Mouse (Mus musculus) B cell, adult 2 months (primary cell): ENCODE results near the gene Ramp3.

Experiments
- DNase-seq, 2 experiments: peaks; one replicate each; pipeline ENCODE4 v3.0.0; 2022

Ramp3 gene

DNA sequence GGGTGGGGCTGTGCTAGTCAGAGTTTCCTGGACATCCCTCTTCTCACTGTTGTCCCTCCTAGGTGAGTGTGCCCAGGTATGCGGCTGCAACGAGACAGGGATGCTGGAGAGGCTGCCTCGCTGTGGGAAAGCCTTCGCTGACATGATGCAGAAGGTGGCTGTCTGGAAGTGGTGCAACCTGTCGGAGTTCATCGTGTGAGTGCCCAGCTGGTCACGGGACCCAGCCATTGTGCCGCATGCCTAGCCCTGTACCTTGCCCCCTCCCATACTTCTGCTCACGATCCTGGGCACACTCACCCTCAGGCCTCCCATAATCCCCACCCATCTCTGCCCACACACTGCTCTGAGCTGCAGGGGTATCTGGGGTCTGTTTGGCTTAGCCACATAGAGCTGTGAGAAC is 16.4 kb downstream of the Ramp3 start:
- DNase-seq: no peak

DNA sequence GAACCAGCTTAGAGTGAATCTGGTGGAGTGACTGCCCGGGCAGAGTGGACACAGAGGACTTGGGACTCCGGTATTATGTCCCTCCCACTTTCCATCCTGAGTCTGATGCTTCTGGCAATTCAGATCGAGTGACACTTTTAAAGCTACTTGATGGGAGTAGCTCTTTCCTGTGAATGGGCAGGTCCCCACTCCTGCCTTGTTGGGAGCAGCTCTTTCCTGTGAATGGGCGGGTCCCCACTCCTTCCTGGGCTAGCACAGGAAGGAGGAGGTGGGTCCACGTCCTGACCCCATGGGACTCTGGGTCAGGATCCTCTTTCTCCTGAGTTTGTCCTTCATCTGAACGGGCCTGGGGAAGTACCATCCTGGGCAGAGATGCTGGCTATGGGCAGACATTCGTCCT is 17.1 kb downstream of the Ramp3 start:
- DNase-seq: no peak

DNA sequence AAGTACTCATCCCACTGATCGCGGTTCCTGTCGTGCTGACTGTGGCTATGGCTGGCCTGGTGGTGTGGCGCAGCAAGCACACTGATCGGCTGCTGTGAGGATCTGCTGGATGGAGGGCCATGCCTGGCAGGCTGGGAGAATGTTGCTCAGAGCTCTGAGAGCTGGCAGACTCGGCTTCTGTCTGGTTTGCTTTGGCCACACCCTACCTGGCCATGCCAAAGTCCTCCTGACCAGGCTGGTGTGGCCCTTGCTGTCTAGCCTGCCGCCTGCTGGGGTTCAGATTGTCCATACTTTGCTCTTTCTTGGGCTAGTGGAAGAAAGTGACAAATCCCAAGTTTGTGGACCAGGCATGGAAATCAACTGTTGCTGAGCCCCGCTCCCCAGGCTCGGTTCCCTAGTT is 18.3 kb downstream of the Ramp3 start:
- no peak for DNase-seq

DNA sequence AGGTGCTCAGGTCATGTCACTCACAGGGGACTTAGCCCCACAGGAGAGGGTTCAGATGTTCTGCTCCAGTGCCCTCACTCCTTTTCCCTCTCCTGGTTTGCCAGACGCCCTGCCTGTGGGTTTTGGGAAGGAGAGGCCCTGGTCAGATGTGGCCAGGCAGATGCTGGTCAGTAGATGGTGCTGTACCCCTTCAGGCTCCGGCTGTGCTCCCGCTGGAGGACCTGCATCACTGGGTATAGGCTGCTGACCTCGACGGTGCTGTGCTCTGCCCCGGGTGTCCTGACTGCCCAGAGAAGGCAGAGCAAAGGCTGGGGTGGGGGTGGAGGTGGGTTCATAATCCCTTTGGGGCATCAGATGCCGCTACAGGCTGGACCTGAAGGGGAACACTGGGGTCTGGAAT is 19.2 kb downstream of the Ramp3 start:
- DNase-seq: no peak

DNA sequence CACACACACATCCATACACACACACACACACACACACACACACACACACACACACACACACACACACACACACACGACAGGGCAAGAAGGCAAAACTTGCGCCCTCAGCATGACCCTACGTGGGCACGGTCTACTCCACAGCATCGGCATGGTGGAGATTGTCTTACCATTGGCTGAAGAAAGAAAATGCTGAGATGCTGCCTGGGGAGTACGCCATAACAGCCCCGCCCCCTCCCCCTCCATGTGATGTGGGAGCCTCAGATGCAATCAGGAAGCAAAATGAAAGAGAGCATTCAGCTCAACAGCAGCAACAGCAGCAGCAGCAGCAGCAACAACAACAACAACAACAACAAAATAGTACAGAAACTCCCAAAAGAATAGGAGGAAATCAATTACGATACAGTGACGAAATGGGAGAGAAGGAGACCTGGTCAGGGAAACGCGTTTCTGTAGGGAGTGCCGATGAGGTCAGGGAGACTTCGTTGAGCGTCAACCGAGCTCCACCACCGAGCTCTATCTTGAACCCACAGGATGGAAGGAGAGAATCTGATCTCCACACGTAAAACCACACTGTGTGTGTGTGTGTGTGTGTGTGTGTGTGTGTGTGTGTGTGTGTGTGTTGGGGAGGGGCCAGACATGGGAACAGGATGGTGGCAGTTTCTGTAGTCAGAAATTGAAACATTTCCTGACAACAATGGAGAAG is 21.5 kb downstream of the Ramp3 start:
- DNase-seq: peak; percentile 39 to 49

DNA sequence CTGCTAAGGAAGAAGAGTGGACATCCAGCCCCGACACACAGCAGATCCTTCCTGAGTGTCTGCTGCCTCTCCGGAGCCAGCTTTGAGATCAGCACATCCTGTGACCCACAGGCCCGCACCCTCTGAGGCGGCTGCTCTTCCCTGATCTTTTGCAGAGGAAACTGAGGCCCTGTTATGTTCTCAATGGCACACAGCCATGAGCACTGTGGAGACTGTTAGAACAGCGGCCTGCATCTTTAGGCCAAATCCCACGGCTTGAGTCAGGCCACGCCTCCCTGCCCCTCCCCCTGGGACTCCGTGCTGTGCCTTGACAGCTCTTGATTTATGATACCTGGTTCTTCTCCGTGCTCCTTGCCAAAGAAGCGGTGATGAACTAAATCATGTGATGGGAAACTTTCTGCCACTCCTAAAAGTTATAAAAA is 22.1 kb downstream of the Ramp3 start:
- DNase-seq: peak; percentile 32 to 47

DNA sequence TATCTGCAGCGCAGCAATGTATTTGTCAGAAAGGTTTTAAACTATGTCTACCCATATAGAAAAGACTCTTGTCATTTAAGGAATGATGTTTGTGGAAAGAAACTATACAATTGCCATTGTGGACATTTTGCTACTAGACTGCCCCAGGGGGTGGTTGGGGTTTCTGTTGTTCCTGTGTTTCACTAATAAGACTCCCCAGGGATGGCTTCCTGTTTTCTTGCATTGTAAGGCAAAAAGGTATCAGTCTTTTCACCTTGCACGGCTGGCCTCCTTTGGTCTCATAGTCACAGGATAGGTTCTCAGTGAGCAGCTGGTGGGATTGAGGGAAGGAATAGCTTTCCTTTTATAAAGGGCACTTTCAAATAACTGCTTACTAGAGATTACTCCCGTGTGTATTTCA is 26.4 kb downstream of the Ramp3 start:
- no peak for DNase-seq

DNA sequence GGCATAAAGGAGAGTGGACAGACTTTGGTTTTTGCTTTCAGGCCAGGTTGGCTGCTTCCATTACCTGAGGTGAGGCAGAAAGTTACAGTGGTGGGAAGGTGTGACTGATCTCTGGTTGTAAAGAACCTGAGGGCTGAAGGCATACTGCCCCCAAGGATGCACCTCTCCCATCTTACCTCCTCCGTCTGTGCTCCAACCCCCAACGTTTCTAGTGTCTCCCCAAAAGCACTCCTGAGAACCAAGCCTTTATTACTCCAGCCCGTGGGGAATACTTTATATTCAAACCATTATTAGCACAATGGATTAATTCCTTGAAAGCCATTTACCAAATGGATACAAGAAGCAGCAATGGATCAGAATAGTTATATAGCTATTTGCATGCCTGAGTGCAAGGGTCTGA is 30.6 kb downstream of the Ramp3 start:
- no peak for DNase-seq

DNA sequence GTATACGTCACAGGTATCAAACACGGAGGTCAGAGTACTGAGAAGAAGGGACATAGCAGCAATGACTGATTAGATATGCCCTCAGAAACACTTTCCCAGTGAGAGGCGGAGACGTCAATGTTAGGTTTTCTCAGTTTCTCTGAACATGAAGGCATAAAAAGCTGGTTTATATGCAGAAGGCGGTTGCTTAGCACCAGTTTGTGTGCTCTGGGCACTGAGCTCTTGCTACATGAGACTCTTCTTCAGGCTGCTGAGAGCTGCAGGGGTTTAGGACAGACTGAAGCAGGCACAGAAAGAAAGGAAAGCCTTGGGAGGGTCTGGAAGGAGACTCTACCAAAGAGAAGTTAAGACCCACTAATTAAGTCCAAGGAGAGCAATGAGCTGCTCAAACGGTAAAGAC is 34.0 kb downstream of the Ramp3 start:
- no peak for DNase-seq

DNA sequence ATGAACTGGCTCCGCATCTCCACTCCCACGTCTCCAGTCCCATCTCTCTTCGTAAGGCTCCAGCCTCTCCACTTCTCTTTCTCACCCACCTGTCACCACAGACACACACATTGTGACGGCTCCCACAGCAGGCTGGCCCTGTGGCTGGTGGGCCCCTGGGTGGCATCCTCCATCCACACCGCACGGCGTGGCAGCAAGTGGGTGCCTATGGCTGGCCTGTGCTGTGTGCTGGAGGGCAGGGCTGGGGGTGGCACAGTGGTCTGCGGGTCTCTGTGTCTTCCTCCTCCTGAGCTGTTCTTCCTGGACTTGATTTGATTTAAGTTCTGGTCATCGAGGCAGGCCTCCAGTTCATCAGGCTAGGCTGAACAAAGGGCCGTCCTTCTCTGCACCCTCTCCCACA is 35.8 kb downstream of the Ramp3 start:
- DNase-seq: no peak

DNA sequence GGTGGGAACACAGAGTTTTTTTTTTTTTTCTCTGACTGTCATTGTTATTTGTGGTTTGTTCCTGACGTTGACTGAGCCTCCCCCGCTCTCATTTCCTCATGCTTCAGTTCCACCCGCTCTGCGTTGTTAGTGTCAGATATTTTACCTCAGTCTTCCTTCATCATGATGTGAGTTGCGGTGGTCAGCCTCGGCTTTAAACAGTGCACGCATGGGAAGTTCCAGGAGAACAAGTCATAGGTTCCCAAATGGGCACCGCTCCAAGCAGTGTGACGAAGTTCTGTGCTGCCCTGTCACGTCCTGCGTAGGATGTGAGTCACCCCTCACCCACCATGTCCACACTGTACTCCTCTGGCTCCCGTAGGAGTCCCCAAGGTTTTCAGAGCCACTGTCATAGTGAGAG is 36.9 kb downstream of the Ramp3 start:
- peak; percentile 52 to 58 for DNase-seq

DNA sequence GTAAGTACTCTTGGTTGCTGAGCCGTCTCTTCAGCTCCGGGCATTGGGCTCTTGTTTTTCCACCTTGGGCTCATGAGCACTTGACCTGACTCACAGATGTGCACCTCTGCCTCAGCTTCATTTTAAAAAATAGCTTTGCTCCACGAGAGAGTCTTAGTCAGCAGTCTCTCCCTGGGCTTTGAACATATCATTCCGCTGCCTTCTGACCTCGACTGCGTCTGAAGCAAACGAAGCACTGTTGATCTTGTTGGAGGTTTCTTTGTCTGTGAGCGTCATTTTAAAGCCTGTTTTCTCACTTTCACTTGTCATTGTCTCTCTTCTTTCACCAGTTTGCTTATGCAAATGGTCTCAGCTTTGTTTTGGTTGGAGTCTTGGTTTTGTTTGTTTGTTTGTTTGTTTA is 38.2 kb downstream of the Ramp3 start:
- DNase-seq: no peak

DNA sequence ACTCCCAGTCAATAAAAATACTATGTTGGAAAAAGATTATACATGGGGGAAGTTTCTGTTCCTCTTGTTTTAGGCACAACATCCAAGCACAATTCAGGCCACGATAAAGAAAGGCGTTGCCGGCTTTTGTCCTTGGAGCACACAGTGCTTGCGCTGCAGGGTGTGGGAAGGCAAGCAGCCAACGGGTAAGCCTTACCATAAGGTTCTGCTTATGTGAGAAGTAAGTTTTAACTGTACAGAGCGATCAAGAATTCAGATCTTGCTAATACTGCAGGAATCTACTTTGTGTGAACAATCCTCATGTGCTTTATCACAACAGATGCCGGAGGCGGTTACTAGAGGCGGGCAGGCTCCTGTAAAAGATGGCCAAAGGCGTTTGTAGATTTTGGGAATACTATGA is 39.4 kb downstream of the Ramp3 start:
- no peak for DNase-seq

DNA sequence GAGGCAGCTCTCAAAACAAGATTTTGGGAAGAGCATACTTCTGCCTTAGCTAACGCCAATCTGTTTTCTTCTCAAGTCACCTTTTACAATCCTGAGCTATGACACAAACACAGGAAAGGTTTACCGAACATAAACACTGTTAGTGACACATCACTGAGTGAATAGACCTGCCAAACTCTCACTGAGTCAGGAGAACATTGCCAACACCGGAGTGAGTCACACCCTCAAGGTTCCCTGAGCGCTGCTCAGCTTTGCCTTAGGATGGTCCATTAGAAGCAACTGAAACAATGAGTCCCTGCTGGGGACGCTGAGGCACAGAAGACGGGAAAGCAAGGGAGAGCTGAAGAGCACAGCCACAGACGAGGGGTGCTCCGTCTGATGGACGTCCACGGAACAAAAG is 40.0 kb downstream of the Ramp3 start:
- DNase-seq: no peak

DNA sequence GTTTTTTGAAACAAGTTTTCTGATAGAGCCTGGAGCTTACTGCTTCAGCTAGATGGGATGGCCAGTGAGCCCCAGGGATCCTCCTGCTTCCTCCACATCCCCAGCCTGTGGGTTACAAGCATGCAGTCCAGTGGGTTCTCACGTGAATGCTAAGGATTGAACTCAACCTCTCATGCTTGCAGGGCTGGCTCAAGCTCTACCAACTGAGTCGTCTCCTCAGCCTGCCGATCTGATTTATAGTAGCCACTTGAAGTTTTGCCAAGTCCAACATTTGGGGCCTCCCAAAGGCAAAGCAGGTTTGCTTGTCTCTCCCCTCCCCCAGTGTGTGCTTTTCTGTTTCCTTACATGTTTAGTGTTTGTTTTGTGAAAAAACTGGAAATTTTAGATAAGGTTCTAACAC is 43.9 kb downstream of the Ramp3 start:
- DNase-seq: no peak

DNA sequence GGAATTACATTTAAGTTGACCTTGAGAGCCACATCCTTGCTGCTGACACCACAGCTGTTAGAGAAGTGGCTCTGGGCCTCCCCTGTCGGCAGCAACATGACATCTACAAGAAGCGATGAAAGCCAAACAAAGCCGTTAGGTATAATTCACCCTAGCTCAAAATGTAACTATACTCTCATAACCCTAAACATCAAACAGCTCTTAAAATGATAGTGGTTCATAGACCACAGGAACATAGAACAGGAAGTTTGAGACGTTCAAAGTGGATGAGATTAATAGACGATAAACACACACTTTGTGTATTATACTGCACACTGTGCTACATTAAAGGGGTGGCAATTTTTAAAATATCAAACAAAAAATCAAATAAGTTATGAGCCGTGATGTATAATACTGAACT is 46.5 kb downstream of the Ramp3 start:
- DNase-seq: no peak

DNA sequence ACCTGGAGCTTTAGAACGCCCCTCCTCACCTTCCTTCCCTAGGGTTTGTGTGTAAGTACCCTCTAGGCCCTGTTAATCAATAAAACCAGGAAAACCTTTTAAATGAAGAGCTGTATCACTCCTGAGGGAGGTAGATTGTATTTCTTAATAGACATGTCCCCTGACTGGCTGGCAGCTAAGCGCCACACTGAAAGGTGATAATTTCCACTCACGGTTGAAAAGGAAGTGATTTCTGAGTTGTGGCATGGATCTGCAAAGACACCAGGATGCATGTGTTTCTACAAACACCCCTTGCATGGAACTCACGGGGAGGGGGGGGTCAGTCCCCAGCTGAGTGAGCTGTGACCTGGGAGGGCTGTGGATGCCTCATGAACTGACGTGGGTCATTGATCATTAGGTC is 47.2 kb downstream of the Ramp3 start:
- no peak for DNase-seq

DNA sequence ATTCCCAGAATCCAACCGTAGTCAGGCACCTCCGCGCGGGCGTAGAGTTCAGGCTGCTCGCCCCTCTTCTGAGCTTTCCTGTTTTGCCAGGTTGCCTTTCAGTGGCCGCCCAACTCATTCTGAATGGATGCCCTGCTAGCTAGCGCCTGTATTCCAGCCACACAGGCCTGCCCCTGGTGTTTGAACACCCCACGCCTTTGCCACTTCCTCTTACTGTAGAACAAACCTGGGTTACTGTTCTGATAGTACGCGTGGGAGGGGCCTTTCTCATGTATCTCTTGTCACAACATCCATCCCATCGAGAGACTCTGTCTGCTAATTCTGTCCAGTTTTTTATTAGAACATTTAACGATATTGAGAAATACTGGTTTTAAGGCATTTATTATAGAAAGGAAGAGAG is 48.5 kb downstream of the Ramp3 start:
- DNase-seq: no peak

DNA sequence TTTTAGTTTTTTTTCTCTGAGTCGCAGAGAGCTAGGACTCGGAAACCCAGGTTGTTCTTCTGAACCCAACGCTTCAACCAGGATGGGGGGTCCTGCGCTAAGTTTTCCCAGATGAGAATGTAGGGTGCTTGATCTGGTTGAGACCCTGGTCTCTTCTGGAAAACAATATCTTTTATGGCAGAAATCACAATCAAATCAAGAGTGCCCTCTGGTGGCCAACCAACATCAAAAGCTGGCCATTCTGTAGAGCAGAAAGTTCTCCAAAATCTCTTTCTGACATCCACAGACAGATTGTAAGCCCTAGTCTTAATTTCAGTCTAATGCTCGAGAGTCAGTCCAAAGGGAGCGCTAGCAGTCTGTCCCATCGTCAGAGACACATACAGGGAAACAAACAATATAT is 50.1 kb downstream of the Ramp3 start:
- DNase-seq: no peak

DNA sequence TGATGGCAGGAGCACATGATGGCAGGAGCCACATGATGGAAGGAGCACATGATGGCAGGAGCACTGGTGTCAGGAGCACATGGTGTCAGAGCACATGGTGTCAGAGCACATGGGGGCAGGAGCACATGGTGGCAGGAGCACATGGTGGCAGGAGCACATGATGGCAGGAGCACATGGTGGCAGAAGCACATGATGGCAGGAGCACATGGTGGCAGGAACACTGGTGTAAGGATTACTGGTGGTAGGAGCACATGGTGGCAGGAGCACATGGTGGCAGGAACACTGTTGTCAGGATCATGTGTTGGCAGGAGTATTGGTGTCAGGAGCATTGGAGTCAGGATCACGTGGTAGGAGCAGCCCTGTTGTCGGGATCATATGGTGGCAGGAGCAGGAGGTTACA is 52.1 kb downstream of the Ramp3 start:
- DNase-seq: no peak

DNA sequence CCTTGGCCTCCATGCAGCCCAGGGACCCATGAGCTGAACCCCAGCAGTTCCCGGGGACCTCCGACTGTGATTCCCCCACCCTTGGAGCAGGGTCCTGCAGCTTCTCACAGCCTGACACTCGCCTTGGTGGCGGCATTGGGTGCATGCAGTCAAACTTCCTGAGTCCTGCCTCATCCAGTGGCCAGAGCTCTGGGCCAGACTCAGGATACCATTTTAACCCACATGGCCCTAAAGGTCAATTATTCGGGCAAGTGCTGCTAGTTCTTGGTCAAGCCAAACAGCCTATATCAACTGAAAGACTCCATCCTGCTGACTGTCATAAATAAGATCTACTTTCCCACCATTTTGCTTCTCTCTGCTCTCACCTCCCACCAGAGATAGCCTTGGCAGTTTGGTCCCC is 62.4 kb downstream of the Ramp3 start:
- no peak for DNase-seq

DNA sequence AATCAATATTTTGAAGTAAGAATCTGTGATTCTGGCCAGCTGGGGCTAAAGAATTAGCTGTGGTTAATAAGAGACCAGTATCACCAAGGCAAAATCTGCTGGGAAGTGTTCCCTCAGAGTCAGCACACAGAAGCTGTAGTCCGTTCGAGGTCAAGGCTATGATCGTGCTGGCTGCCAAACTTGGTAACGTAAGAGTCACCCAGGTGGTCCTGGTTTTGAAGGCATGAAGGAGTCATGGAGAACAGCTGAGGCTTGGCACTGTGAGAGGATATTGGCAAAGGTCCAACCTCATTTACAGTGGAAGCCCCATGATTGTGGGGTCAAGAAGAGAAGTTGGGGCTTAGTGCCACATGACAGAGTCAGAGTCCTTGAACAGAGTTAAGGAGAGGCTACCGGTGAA is 68.6 kb downstream of the Ramp3 start:
- DNase-seq: no peak
